Mouse (Mus musculus) adrenal gland, adult (tissue): ENCODE measurements at regions not wholly inside any gene's neighbourhood (a gene's known extent, or its start where the extent isn't known, plus 50 kb on each side); places are given as distances from the start of the nearest gene placed in this dataset.

ENCODE experiments used
- DNase-seq, 2 experiments: peaks; one replicate each; pipeline ENCODE4 v3.0.0; 2022 to 2023; ENCODE audit warnings: low spot score in 1 of 2; ENCODE audit not compliant: inconsistent age in 2 of 2

DNA sequence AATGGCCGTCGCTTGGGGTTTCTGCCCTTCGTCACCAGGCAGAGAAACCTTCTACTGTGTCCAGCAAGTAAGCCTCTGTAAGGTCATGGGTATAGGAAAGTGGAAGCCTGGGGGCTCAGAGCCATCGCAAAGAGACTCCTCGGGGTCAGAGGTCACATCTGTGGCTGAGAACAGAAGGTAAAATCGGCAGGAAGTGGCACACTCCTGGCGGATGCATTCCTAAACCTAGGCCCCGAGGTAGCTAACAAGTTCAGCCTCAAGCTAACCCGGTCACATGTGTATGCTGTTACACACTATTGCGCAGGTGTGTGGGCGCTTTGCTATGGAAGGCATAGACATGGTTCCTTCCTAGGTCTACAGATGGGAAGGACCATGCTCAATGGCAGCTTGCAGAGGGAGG, 134.0 kb downstream of the Fam43a start:
- DNase-seq: no peak

DNA sequence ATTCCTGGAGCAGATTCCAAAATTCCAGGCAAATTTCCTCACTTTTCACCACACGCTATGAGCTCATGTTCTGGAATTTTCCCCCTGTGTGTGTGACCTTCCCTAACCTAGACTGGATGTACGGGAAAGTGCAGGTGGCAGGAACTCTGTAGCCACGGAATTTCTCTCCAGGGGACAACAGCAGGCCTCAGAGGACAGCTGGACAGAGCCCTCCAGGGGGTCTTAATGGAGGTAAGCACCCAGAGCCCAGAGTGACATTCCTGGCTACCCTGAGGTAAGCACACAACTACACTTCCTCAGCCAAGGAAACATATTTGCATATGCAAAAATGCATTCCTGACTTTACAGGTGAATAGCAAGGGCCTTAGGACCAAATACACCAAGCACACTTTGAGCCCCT, 135.8 kb downstream of the Fam43a start:
- DNase-seq: no peak

DNA sequence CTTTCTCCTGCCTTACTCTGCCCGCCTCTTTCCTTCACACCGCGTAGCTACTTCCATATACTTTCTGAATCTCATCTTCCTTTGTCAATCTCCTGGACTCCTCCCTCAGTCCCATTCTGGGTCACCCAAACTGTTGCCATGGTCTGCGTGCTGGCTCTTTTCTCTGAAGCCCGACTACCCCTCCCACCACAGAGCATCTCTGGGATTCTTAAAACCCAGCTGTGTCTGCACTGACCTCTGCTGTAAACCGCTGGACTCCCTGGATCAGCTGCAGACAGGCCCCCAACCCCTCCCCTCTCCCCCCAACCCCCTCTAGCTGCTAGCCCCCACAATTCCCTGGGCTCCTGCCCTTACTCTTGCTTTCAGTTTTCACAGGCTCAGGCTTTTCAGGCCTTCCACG, 136.4 kb downstream of the Fam43a start:
- no peak for DNase-seq

GRCm38 (mm10) chr16:30736662-30737326, 137.3 kb downstream of the Fam43a start:
- no peak for DNase-seq

- no peak for DNase-seq
Observed at GRCm38 (mm10) chr16:30737524-30737923, 138.0 kb downstream of the Fam43a start.

- no peak for DNase-seq
Observed at GRCm38 (mm10) chr16:30739651-30740050, 140.1 kb downstream of the Fam43a start.

DNA sequence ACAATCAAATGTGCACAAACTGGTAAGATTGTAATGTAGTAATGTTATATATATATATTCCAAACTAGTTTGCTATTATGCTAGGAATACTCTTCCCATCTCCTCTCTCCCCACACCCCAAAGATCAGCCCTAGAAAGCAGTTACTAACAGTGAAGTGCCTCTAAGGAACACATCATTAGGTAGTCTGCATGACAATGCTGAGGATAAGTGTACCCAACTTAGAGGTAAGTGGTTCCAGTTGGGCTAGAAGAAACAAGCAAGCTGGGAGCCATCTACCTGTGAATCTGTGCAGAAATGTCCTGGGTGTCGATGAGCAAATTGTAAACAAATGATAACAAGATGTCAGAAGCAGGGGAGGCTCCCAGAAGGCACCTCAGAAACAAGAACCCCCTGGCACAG, 141.7 kb downstream of the Fam43a start:
- no peak for DNase-seq

GRCm38 (mm10) chr16:30742474-30742873, 143.0 kb downstream of the Fam43a start:
- peak in 1 of 2 experiments; percentile 52 for DNase-seq

- DNase-seq: peak in 1 of 2 experiments; percentile 50
Observed at GRCm38 (mm10) chr16:30743566-30743965, 144.0 kb downstream of the Fam43a start.

DNA sequence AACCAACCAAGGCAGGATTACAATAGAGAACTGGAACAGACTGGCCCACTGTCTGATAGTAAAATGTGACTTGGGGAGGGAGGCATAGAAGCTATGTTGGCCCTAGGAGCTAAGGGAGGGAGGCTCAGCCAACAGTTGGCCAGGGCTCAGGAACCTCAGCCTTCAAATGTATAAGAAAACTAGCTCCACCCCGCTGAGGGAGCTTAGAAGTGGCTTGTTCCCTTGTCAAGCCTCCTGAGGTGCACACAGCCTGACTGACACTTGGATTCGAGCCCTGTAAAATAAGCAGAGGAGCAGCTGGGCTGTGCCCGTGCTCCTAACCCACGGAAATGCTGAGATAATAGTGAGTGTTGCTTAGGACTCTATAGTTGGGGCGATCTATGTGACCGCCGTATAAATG, 144.7 kb downstream of the Fam43a start:
- DNase-seq: no peak

DNA sequence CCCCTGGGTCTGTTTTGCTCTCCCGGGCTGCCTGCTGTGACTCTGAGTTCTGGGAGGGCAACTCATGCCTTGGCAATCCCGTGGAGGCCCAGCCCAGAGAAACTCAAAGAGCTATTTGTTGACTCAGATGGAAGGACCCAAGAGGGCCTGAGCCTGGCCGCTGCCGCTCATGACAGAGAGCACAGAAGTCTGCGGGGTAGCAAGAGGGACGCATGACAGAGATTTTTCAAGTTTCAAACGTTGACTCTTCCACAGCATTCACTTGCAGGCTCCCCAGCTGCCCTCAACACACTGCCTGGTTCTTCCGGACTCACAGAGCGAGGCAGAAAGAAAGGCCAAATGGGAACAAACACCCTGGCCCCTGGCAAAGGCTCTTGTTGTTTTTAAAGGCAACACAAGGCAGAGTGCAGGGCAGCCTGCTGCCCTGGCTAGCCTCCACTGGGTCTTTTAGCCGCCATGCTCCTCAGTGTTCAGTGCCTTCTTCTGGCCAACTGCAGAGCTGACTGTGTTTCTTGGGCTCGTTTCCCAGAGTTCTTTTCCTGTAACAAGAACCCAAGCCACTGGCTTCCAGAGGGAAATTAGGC, 146.2 kb downstream of the Fam43a start:
- DNase-seq: peak in 1 of 2 experiments; percentile 68

DNA sequence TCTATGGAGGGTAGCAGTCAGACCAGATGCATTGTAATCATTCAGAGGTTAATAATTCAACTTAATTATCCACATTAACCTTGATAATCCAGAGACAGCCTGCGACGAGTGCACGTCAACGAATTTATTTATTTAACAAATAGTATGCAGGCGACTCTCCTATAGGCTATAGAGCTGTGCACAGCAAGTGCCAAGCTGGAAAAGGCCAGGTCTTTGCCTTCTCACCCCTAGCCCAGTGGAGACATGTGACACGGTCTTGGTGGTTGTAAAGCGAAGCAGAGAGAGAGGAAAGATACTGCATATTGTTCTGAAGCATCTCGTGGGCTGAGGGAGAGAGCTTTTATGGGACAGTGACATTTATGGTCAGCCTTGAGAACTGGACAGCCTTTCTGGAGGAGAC, 146.7 kb downstream of the Fam43a start:
- DNase-seq: no peak

GRCm38 (mm10) chr16:30749841-30750240, 150.3 kb downstream of the Fam43a start:
- DNase-seq: peak; percentile 72 to 83

DNA sequence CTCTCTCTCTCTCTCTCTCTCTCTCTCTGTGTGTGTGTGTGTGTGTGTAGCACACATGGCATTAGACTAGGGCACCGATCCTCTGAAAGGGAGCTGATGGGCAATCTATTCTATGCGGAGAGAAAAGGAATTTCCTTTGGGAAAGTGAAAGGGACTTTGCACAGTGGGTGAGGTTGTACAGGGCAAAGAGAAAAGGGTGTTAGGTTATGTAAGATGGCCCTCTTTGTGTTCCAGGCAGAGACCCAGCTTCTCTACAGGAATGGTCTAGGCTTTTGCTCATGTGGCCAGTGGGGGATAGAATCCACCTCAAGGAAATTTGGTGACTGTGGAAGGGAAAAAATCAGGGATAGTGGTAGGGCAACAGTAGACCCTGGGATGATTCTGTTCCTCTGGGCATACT, 156.2 kb downstream of the Fam43a start:
- no peak for DNase-seq

- no peak for DNase-seq
Observed at GRCm38 (mm10) chr16:30756678-30757077, 157.2 kb downstream of the Fam43a start.

DNA sequence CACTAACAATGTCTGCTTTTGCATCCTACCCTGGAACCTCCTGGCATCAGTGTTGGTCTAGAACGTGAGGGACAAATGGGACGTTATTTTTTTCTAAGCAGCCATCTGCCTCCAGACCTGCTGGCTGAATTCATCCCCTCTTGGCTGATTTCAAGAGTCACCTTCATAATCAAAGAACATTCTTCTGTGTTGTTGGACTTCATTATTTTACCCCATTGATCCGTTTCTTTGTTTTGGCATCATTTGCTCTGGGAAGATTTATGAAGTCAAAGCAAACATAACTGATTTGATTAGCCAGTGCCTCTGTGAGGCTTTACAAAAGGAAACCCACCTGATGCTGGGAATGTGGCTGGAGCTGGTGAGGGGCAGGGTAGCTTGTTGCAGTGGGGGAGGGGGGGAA, 158.0 kb downstream of the Fam43a start:
- no peak for DNase-seq

DNA sequence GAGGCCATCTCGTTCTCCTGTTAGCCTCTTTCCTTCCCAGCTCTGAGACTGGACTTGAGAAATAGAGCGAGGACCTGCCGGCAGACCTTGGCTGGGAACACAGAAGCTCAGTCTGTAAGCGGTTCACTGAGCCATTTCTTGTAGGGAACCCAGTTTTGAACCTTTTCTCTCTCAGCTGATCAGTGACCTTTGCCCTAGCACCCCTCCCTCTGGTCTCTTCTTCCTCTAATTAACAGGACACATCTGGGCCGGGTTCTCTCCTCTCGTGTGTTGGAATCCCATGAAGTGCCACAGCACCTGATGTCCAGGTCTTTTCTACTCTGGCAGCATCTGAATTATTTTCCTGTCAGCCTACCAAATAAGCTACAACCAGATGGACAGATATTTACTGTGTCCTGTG, 158.5 kb downstream of the Fam43a start:
- DNase-seq: no peak

GRCm38 (mm10) chr16:30759503-30759902, 160.0 kb downstream of the Fam43a start:
- no peak for DNase-seq

- no peak for DNase-seq
Observed at GRCm38 (mm10) chr16:30761201-30761710, 161.7 kb downstream of the Fam43a start.

GRCm38 (mm10) chr16:30762898-30763595, 163.5 kb downstream of the Fam43a start:
- no peak for DNase-seq

GRCm38 (mm10) chr16:30765591-30765990, 166.1 kb downstream of the Fam43a start:
- no peak for DNase-seq

- DNase-seq: peak; percentile 67 to 82
Observed at GRCm38 (mm10) chr16:30769007-30769442, 169.5 kb downstream of the Fam43a start.
